Mouse (Mus musculus): ENCODE data around the gene Dnajc24. TPM values are rescaled to one million over a fixed set of nuclear protein-coding genes. Genes with fewer than 3 reads are reported as not detected.

Gene Dnajc24
- 38.8 and 40.0 TPM in 2 replicates for polyA plus RNA-seq (2021; fragmentation: Nextera tagmentation)
- long read RNA-seq, experiment 1, transcript Dnajc24-201 (5 exons, 1,197 nt): major isoform, 30 of 49 reads
- long read RNA-seq, experiment 1, partial matches to known transcripts: 0 of 49 reads
- long read RNA-seq, experiment 1, other reads (novel, unspliced or antisense): 15 of 49 reads
- long read RNA-seq, experiment 2, transcript Dnajc24-202 (4 exons, 697 nt): minor isoform, 6 of 36 reads
- long read RNA-seq, experiment 2, transcript Dnajc24-201 (5 exons, 1,197 nt): major isoform, 23 of 36 reads
- long read RNA-seq, experiment 2, partial matches to known transcripts: 1 of 36 reads
- long read RNA-seq, experiment 2, other reads (novel, unspliced or antisense): 4 of 36 reads

DNA sequence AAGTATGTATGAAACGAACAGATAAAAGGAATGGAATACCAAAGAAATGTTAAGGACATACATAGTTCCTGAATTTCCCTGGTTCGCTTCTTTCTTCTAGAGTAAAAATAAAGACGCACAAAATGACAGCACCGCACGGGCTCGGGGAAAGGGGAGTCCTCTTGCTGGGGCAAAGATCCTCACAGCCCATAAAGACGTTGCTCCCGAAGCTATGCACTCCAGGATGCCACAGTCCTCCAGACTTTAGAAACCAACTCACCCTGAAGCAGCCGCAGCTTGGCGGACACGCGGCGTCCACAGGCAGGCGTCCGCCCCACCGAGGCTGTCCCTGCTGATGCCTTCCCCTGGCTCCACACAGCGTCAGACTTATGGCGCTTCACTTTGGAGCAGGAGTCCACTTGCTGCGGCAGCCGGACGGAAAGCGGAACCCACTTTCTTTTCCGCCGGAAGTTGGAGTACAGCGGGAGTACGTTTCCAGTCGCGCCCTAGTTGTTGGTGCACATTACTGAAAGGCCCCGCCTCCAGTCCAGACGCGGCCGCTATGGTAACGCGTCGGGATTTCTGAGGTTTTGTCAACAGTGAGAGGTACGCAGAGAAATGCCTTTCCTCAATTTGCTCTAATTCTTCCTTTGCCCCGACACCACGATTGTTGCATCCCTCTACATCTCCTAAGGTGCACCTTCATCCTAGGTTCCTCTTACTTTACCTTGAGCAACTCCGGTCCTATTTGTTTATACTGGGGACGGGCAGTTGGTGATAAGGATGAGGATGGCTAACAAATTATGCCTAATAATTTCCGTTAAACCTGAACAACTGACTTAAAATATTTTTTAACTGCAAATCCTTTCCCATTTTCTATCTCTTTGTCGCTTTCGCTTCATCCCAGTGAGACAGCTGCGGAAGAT lies at the start of gene Dnajc24:
Gene Dnajc24, minus strand, starts transcription at position 715 of the 905 bp plus-strand sequence.

Other genes starting within 250 kb of the Dnajc24 start
- gene Elp4, start 99.0 kb downstream of the Dnajc24 start, polyA plus RNA-seq (2021; fragmentation: Nextera tagmentation): 9.4 and 9.6 TPM in 2 replicates
- 122 and 142 TPM in 2 replicates for gene Immp1l, start 98.9 kb downstream of the Dnajc24 start, polyA plus RNA-seq (2021; fragmentation: Nextera tagmentation)

Measured in left cerebral cortex, adult 6 months (tissue).